Mouse (Mus musculus) limb, embryonic 15.5 days (tissue): Measurements from ENCODE around the gene Jak3. TPM values are rescaled to one million over a fixed set of nuclear protein-coding genes. Genes with fewer than 3 reads are reported as not detected.

ENCODE experiments used
- ATAC-seq: fragments of 200-750 bp; cut with Nextera tagmentation; 2 replicates; pipeline ENCODE4 v1.8.0; 2017; ENCODE audit warnings: low read depth, moderate TSS enrichment; ENCODE audit not compliant: insufficient number of reproducible peaks, low FRiP score, low TSS enrichment
- H3K27ac ChIP-seq: fragments of 300-500 bp; sonication (generic); 2 replicates; pipeline ENCODE4 v1.5.1; 2015; ENCODE audit warnings: moderate library complexity, mild to moderate bottlenecking, inconsistent platforms
- H3K27me3 ChIP-seq: fragments of 300-500 bp; sonication (generic); 2 replicates; pipeline ENCODE4 v1.6.1; 2015; ENCODE audit warnings: inconsistent platforms
- H3K36me3 ChIP-seq: fragments of 300-500 bp; sonication (generic); 2 replicates; pipeline ENCODE4 v1.6.1; 2015; ENCODE audit warnings: inconsistent platforms
- H3K4me1 ChIP-seq: fragments of 300-500 bp; sonication (generic); 2 replicates; pipeline ENCODE4 v1.6.1; 2015; ENCODE audit warnings: inconsistent platforms
- H3K4me2 ChIP-seq: fragments of 300-500 bp; sonication (generic); 2 replicates; pipeline ENCODE4 v1.6.1; 2015; ENCODE audit warnings: mild to moderate bottlenecking, inconsistent platforms
- H3K4me3 ChIP-seq: fragments of 300-500 bp; sonication (generic); 2 replicates; pipeline ENCODE4 v1.5.1; 2015; ENCODE audit warnings: mild to moderate bottlenecking, inconsistent platforms
- H3K9ac ChIP-seq: fragments of 300-500 bp; sonication (generic); 2 replicates; pipeline ENCODE4 v1.6.1; 2015; ENCODE audit warnings: inconsistent platforms
- H3K9me3 ChIP-seq: fragments of 300-500 bp; sonication (generic); 2 replicates; pipeline ENCODE4 v1.6.1; 2016; ENCODE audit warnings: inconsistent platforms
- WGBS: fragments of 180-500 bp; shearing (Covaris S2); methylation state at CpG from one replicate; pipeline ENCODE4 v1.1.7; 2015; 5-methylcytosine and 5-hydroxymethylcytosine counted together
- polyA plus RNA-seq: library from polyadenylated mRNA; unstranded; fragments of >200 nt; fragmentation: Nextera tagmentation; extraction: Ambion mirVana; gene quantifications from 2 replicates; pipeline ENCODE4 v1.2.1, GENCODE M21; 2015

The Jak3 gene
- polyA plus RNA-seq = 5.3 and 6.4 TPM in 2 replicates

DNA sequence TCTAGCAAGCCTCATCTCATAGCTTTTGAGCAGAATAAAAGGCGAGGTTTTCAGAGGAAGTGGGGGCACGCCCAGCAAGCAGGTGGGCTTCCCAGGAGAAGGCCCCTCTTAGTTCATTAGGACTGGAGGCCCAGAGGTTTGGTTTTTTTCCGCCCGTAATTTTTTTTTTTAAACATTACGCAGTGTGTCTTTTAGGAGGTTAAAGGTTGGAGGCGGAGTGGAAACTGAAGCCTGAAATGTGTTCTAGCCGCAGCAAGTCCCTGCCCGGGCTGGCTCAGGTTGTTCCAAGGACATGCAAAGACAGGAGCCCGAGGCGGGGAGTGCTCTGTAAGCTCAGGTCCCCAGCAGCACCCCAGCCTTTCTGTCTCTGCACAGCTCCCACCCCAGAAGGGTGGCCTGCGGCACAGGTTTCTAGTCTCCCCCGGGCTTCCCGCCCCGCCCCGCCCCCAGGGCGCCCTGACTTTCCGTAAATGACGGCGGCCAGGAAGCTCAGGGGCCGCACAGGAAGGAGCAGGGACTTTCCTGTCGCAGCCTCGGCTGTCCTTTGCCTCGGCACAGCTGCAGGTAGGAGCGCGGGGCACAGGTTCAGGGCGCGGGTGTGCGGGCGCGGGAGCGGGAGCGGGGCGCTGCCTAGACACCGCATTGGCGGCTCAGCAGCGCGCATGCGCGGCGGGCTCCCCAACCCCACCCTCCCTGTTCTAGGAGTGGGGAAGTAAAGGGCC is at the start of gene Jak3:
TSS of gene Jak3 (plus strand) at position 277 of the 722 bp plus-strand sequence.
- H3K27ac ChIP-seq = peak within 1 kb of the TSS; percentile 71
- H3K4me2 ChIP-seq = peak within 1 kb of the TSS; percentile 86
- H3K4me3 ChIP-seq = peak within 1 kb of the TSS; percentile 65
- H3K9me3 ChIP-seq = no peaks in the 10 kb centered on the region; the same call in 1 of the 2 replicates
- WGBS = 3% methylated on average over 40 of the region's 40 CpGs
- no peaks in the 10 kb centered on the region for H3K36me3 ChIP-seq
- peaks cover 45% of the 10 kb centered on the region for H3K4me1 ChIP-seq
- H3K27me3 ChIP-seq = peaks cover 63% of the 10 kb centered on the region
- H3K9ac ChIP-seq = peak within 1 kb of the TSS; percentile 63
- ATAC-seq = no peak

DNA sequence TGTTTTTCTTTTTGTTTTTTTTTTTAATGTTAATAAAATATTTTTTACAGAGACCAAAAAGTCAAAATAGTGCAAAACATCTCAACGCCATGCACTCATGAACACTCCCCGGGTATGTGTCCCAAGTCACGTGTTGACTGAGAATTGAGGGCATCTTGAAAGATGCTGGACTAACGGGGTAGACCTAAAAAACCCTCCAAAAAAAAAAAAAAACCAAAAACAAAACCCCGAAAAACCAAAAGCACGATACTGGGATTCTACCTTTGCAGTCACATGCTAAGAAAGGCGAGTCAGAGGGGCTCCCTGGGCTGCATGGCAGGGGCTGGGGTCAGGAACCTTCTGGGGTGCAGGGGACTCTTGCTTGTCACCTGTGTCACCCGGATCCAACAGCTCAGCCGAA is 49.3 kb upstream of the Jak3 start:
- Histone ChIP-seq H3K4me3 (no peak overlapping the region), H3K27me3 (peaks cover 22% of the 10 kb centered on the region), H3K9me3 (peaks cover 12% of the 10 kb centered on the region; the same call in 1 of the 2 replicates), H3K9ac (no peak overlapping the region), H3K36me3 (peaks cover 43% of the 10 kb centered on the region), H3K4me2 (no peak overlapping the region), H3K27ac (no peak overlapping the region; the same call in 1 of the 2 replicates), H3K4me1 (peaks cover 34% of the 10 kb centered on the region)
- no peak for ATAC-seq
- WGBS = 76% methylated on average over 9 of the region's 9 CpGs

DNA sequence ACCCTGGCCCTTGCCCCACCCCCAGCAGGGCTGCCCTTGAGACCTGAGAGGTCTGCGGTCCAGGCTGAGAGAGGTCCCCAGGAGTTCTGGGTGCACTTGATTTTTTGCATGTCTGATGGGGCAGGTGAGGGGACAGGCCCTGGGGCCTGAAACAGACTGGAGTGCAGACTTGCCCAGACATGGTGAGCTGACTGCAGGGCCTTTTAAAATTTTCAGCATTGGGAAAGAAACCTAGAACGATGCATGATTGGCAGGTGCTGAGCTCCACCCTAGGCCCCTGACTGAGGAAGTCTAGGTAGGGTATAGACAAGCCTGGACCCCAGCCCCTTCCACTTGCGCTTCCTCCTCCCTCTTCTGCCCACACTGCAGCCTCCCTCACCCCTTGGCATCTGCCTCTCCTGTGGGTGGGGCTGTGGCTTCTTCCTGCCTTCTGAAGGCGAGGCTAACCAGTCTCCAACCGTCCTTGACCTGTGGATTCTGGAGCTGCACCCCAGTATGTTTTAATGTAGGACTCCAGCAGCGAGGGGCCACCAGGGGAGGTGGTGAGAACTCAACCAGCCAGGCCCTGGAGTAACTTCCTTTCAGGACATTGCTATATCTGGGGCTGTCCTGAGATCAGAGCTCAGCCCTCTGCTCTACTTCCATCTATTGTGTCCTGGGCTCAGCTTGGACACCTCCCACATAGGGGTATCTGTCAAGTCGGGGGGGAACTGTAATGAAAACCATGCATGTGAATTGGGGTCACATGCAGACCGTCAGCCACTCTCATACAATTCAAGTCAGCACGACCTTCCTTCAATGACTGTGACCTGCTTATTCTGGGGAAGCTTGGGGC is 48.6 kb upstream of the Jak3 start:
- H3K36me3 ChIP-seq = peaks cover 36% of the 10 kb centered on the region
- peaks cover 34% of the 10 kb centered on the region for H3K4me1 ChIP-seq
- H3K4me3 ChIP-seq = no peak overlapping the region
- WGBS = 48% methylated on average over 9 of the region's 9 CpGs
- no peak overlapping the region for H3K9ac ChIP-seq
- H3K27ac ChIP-seq = peak overlapping the region; percentile 82
- H3K4me2 ChIP-seq = no peak overlapping the region
- no peak for ATAC-seq
- peaks cover 23% of the 10 kb centered on the region for H3K27me3 ChIP-seq
- peaks cover 5% of the 10 kb centered on the region; the same call in 1 of the 2 replicates for H3K9me3 ChIP-seq

DNA sequence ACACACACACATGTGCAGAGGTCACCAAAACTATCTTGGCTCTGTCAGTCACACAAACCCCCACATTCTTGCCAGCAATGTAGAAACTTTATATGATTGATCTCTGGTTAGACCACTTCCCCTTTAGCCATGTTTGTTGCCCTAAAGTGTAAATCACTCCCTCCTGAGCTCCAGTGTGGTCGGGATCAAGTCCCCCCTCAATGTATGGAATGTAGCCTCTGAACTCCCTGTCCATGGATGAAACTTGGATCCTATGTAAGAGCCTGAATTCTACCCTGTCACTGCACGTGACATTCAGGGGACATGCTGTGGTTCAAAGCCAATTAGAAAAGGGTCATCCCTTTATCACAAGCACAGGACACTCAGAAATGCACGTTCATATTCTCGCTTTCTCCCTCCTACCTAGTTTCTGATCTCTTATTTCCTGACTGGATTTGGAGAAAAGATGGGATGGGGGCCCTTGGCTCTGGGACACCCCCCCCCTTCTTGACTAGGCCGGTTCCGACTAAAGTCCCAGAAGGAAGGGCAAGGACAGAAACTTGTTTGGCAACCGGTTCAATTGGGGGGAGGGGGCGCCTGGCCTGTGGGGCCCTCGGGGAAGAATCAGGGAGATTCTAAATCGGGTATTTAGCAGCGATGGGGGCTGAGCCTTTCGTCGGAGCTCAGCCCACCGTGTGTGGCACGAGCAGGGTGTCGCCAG is 47.5 kb upstream of the Jak3 start:
- Histone ChIP-seq H3K36me3 (peaks cover 25% of the 10 kb centered on the region), H3K4me3 (peak overlapping the region; percentile 60), H3K9me3 (no peaks in the 10 kb centered on the region; the same call in 1 of the 2 replicates), H3K27me3 (peaks cover 30% of the 10 kb centered on the region), H3K27ac (peak overlapping the region; percentile 82), H3K4me1 (peaks cover 35% of the 10 kb centered on the region), H3K9ac (peak overlapping the region; percentile 50; the same call in 1 of the 2 replicates), H3K4me2 (peak overlapping the region; percentile 97)
- ATAC-seq = no peak
- WGBS = 6% methylated on average over 16 of the region's 16 CpGs

DNA sequence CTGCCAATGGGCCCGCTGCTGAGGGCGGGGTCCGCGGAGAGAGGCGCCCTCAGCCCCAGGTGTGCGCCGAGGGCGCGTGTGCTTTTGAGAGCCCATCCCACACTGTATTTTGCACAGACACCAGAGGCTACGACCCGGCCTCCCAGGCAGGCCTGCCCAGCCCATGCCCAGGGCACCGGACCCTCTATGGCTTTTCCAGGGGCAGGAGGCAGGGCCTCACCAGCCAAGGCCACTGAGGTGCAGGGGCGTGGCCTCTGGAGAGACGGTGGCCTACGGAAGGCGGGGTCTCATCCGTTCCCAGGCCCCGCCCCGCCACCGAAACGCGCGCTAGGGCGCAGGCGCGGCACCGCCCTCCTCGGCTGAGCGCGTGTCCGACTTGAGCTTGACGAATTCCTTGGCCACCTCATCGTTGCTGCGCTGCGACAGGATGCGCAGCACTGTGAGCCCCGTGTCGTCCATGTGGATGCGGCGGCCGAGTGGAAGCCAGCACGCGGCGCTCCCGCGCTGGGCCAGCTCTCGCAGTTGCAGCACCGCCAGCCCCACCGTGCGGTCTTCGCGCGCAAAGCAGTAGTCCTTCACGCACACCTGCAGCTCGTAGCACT is 46.9 kb upstream of the Jak3 start:
- Histone ChIP-seq H3K27ac (peak overlapping the region; percentile 82), H3K4me2 (peak overlapping the region; percentile 97), H3K9ac (peak overlapping the region; percentile 50; the same call in 1 of the 2 replicates), H3K36me3 (peaks cover 19% of the 10 kb centered on the region), H3K4me3 (peak overlapping the region; percentile 60), H3K27me3 (peaks cover 37% of the 10 kb centered on the region), H3K4me1 (peaks cover 41% of the 10 kb centered on the region), H3K9me3 (no peaks in the 10 kb centered on the region; the same call in 1 of the 2 replicates)
- WGBS = under 1% methylated on average over 55 of the region's 55 CpGs
- ATAC-seq = peak; percentile 83

DNA sequence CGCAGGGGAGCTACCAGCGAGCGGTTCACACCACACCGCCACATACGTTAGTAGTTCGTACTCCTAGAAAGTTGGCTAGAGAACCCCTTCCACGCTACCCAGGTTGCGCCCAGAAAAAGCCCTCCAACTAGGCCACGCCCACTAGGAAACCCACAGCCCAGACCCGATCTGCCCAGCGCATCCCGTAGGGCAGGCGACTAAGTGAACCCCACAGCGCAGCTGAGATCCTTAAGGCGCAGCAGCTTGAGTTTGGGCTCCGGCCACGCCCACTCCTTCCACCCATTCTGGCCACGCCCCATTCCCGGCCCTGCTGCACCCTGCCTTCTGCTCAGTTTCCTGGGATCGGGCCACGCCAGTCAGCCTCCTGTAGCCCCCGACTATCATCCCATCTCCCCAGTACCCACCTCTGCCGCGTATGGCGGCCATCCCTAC is 46.3 kb upstream of the Jak3 start:
- WGBS = 3% methylated on average over 25 of the region's 25 CpGs
- Histone ChIP-seq H3K4me1 (peaks cover 46% of the 10 kb centered on the region), H3K9me3 (no peaks in the 10 kb centered on the region; the same call in 1 of the 2 replicates), H3K4me2 (peak overlapping the region; percentile 97), H3K27me3 (peaks cover 41% of the 10 kb centered on the region), H3K36me3 (peaks cover 13% of the 10 kb centered on the region), H3K4me3 (peak overlapping the region; percentile 60), H3K9ac (peak overlapping the region; percentile 24; the same call in 1 of the 2 replicates), H3K27ac (peak overlapping the region; percentile 82; the same call in 1 of the 2 replicates)
- ATAC-seq = 0 out of 2 replicates have a peak, but pooled peaks have one; percentile 7

DNA sequence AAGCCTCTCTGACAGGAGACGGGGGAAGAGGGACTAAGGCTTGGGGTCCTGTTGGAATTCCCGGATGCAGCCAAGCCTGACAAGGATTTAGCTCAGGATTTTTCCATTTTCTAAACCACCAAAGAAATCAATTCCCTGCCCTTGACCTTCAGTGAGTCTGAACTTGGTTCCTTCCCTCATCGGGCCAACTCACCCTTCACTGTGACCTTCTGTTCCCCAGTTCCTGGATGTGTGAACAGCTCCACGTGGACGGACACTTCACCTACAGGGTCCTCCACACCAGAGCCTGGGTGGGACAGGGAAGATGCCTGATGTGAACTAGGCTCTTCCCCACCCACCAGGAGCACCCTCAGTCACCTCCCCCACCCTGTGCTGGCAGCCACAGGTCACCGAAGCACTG is 45.3 kb upstream of the Jak3 start:
- Histone ChIP-seq H3K36me3 (0 out of 2 replicates have a peak, but pooled peaks cover 3% of the 10 kb centered on the region), H3K27me3 (peaks cover 48% of the 10 kb centered on the region), H3K4me3 (no peak overlapping the region), H3K4me1 (peaks cover 46% of the 10 kb centered on the region), H3K27ac (no peak overlapping the region), H3K4me2 (no peak overlapping the region), H3K9me3 (no peaks in the 10 kb centered on the region; the same call in 1 of the 2 replicates), H3K9ac (no peak overlapping the region)
- no peak for ATAC-seq
- 84% methylated on average over 6 of the region's 6 CpGs for WGBS

DNA sequence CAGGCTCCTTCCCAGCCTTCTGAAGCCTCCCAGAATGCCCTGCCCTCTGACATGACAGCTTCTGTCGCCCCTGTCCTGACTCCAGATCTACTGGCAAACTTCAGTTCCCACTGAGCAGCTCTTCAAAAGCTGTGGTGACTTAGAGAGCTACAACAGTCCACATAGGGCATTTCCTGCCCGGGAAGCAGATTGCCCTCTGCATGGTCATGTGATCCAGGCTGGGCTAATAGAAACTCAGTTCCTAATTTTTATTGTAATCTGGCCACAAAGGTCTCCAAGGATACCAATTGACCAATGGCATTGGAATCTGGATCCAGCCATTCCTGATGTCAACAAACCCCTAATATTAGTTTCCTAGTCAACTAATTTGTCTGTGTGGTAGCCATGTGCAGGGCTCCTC is 44.2 kb upstream of the Jak3 start:
- H3K27me3 ChIP-seq = peaks cover 51% of the 10 kb centered on the region
- no peaks in the 10 kb centered on the region for H3K36me3 ChIP-seq
- H3K4me1 ChIP-seq = peaks cover 45% of the 10 kb centered on the region
- H3K9ac ChIP-seq = no peak overlapping the region
- no peak overlapping the region for H3K27ac ChIP-seq
- H3K4me2 ChIP-seq = no peak overlapping the region
- H3K4me3 ChIP-seq = no peak overlapping the region
- WGBS = 69% methylated on average over 2 of the region's 2 CpGs
- no peaks in the 10 kb centered on the region; the same call in 1 of the 2 replicates for H3K9me3 ChIP-seq
- no peak for ATAC-seq

DNA sequence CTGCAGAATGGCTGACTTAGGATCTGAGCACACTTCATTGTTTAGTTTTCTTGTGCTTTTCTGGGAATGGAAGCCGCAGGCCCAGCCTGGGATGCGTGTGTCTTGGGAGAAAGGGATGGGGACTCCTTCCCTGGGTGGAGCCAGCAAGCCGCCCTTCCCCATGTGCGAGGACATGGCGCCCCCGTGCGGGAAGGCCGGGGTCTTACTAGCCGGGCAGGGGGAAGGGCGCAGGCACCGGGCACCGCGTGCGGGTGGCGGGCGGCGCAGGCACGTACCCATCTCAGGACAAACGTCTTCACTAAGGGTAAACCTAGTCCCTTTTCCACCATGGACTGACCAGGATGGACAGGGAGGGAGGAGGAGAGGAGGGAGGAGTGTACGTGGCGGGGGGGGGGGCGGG is 42.9 kb upstream of the Jak3 start:
- Histone ChIP-seq H3K27ac (no peak overlapping the region), H3K9me3 (no peaks in the 10 kb centered on the region; the same call in 1 of the 2 replicates), H3K9ac (no peak overlapping the region), H3K4me2 (no peak overlapping the region), H3K4me3 (peak overlapping the region; percentile 14; the same call in 1 of the 2 replicates), H3K4me1 (peaks cover 32% of the 10 kb centered on the region), H3K27me3 (peaks cover 51% of the 10 kb centered on the region), H3K36me3 (no peaks in the 10 kb centered on the region)
- no peak for ATAC-seq
- 12% methylated on average over 19 of the region's 22 CpGs for WGBS

DNA sequence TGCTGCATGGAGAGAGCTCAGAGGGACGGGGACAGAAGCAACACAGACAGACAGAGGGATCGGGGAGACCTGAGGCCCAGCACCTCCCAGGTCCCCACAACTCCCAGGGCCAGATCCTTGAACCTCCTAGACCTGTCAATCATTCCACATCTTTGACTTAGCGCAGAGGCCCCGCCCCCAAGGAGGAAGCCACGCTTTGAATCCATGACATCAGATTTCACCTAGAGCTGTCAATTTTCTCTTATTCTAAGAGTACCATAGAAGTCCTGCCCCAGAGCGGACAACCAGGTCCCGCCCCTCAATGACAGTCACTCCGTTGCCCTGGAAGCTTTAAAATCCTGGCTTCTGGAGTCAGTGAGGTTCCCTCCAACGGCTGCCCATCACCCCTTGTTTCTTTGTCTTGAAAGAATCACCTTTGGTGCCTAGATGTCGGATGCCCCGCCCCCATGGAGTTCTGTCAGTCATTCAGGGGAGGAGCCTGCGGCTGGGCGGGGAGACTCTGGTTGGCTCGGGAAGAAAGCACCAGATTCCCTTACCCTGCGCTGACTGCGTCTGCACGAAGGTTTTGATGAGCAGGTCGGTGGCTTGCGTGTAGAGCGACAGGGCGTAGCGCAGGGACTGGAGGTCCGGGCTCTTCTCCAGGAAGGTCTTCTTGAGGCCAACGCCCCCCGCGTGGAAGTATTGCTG is 42.0 kb upstream of the Jak3 start:
- peak overlapping the region; percentile 44 for H3K4me2 ChIP-seq
- H3K9ac ChIP-seq = no peak overlapping the region
- ATAC-seq = peak; percentile 15; the same call in 1 of the 2 replicates
- no peaks in the 10 kb centered on the region for H3K36me3 ChIP-seq
- 2% methylated on average over 26 of the region's 26 CpGs for WGBS
- H3K9me3 ChIP-seq = no peaks in the 10 kb centered on the region; the same call in 1 of the 2 replicates
- H3K27me3 ChIP-seq = peaks cover 51% of the 10 kb centered on the region
- H3K4me1 ChIP-seq = peaks cover 22% of the 10 kb centered on the region
- peak overlapping the region; percentile 24 for H3K4me3 ChIP-seq
- no peak overlapping the region for H3K27ac ChIP-seq
